Mouse (Mus musculus) lung, postnatal 0 days (tissue): ENCODE data around the gene Yes1.

Experiments used
- CTCF ChIP-seq: IDR thresholded peaks from 2 replicates; pipeline ENCODE4 v1.5.1; 2016; ENCODE audit warnings: antibody characterized with exemption, mild to moderate bottlenecking
- EP300 ChIP-seq: IDR thresholded peaks from 2 replicates; pipeline ENCODE4 v1.6.1; 2016; ENCODE audit warnings: antibody characterized with exemption, mild to moderate bottlenecking, control low read depth

DNA sequence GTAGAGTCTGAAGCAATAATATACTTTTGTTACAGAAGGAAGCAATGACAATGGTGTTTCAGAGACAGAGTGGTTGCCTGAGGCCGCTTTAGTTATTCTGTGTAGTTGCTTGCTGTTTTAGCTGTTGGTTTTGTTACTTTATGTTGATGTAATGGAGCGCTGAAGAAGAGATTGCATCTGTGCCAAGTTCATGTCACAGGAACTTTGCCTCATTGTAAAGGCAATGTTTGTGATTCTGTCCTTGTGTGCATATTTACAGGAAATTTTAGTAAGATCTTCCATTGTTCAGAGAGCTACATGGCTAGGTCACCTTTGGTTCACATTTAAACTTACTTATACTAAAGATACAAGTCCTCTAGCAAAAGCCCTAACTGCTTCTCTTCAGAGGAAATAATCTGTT lies 3.3 kb downstream of the Yes1 start:
- TF ChIP-seq CTCF = no peak
- TF ChIP-seq EP300 = no peak
